Mouse (Mus musculus): ENCODE results near the gene Cgnl1.
"Not testable (repeated sequence)": the region's sequence is repeated elsewhere in the genome, so short reads cannot be mapped to it uniquely, and the experiment has no call there.

Gene Cgnl1

GRCm38 (mm10) chr9:71666432-71666831, 105.0 kb downstream of the Cgnl1 start:
- DNase-seq, result no peak

DNA sequence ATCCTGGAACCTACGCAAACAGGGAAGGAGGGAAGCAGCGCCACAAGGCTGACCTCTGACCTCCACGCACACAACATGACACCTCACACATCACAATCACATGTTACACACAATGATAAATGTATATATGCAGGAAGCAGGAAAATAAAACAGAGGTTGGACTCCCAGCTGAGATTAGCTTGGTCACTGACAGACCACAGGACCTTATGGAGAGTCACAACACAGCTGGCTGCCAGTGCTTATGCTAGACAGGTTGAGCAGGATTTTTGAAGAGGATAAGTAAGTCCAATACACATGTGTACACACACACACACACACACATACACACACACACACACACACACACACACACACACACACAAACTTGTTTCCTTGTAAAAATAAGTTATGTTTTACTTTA, 105.9 kb downstream of the Cgnl1 start:
- no peak for DNase-seq

- DNase-seq, result no peak
These were observed 106.5 kb downstream of the Cgnl1 start for GRCm38 (mm10) chr9:71664855-71665254.

DNA sequence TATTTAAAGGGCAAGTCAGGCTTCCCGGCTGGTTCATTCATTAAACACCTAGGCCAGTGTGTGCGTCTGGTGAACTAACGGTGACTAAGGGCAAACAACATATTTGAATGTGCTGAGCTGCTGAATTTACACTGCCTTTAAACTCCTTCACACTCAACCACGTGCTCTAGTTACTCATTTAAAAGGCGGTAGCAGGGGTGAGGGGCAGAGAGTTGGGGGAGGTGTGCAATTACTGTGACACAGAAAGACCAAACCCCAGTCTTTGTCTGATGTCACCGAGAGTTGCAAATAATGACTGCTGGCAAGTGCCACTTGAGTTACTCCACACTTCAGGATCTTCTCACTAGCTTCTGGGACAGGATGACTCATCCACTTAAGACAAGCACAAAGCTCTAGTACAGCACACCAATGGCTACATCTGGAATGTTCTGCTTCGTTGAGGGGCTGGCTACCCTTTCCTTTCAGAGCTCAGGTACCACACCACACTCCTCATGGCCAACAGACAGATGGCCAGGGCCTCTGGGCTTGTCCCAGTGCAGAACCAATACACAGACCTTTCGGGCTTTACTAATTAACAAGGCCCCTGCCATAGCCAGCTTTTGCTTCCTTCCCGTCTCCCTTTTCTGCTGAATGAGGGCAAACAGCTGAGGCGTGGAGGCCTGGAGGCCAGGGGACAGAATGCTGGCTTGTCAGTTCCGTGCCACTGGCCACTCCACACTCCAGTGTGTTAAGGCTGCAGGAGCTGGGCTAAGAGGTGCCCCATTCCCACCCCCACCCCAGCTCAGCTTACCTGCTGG, 107.8 kb downstream of the Cgnl1 start:
- DNase-seq, result no peak

DNA sequence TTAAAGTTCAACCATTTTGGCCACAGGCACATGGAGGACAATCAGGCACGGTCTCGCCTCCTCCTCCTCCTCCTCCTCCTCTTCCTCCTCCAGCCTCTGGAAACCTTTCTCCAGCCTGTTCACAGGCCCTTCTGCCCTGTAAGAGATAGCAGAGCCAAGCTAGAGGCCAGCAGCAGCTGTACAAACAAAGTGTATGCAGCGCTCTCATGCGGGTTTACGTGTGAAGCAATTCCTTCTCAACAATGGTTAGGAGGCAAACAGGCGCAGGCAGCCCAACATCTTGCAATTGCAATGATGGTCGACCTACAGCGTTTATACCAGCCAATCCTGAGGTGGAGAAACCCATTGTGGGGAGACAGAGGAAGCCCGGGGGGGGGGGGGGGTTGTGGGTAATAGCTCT, 110.9 kb downstream of the Cgnl1 start:
- no peak for DNase-seq

DNA sequence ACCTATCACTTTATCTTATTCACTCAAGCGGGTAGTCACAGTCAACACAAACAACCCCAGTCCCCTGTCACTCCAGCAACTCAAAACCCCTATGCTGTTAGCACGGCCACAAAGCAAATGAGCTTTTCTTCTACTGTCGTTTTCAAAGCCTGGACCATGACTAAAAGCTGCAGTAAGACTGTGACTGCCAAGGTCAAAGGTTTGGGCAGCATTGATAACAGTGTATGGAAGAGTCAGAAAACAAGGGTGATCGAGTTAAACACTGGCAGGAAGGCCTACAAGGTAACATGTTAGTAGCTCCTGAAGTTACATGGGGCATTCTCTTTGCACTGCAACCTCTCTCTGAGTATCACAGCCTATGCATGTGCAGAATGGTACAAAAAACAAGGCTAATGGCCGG, 111.7 kb downstream of the Cgnl1 start:
- DNase-seq, result no peak

DNA sequence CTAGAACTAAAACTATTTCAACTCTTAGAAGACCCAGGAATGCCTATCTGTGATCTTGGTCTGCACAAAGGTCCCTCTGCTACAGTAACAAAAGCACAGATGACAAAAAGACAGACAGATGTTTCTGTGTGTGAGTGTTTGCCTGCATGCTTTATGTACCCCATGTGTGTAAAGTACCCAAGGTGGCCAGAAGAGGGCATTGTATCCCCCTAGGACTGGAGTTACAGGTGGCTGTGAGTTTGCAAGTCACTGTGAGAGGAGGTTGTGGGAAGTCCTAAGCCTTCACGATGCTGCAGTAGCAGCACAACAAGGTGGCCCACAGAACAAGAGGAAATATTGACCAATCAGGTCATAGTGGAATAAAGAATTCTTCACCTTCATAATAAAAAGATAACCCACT, 114.2 kb downstream of the Cgnl1 start:
- DNase-seq, result no peak

GRCm38 (mm10) chr9:71654861-71655260, 116.5 kb downstream of the Cgnl1 start:
- no peak for DNase-seq

DNA sequence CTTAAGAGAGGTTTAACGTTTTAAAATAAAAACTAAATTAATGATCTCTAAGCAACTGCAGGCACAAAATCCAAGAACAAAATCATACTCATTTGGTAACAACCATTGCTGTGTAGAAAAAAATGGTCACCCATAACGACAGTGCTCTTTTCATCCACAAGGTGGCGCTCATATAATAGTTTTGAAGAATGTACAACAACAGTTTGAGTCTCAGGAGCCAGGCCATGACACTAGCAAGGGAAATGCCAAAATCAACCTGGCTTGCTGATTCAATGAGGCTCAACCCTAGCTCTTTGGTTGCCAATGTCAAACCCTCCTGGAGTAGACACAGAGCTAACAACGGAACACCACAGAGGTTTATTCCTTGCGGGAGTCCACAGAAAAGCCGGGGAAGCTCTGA, 125.3 kb downstream of the Cgnl1 start:
- DNase-seq, result peak; percentile 52

DNA sequence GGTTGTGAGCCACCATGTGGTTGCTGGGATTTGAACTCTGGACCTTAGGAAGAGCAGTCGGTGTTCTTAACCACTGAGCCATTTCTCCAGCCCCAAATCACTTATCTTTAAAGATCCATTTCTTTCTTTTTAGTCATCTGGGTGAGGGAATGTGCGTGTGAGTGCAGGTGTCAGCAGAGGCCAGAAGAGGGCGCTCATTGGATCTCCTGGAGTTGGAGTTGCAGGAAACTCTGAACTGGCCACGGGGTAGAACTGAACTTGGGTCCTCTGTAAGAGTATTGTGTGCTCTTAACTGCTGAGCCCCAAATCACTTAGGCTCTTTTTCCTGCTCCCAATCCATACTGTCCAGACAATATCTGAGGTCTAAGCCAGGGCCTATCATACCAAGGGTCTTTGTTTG, 127.8 kb downstream of the Cgnl1 start:
- DNase-seq, result no peak

GRCm38 (mm10) chr9:71642270-71642669, 129.1 kb downstream of the Cgnl1 start:
- no peak for DNase-seq

- no peak for DNase-seq
These were observed 131.0 kb downstream of the Cgnl1 start for GRCm38 (mm10) chr9:71640361-71640927.

- no peak for DNase-seq
These were observed 133.2 kb downstream of the Cgnl1 start for GRCm38 (mm10) chr9:71638198-71638597.

GRCm38 (mm10) chr9:71636854-71637253, 134.5 kb downstream of the Cgnl1 start:
- no peak for DNase-seq

DNA sequence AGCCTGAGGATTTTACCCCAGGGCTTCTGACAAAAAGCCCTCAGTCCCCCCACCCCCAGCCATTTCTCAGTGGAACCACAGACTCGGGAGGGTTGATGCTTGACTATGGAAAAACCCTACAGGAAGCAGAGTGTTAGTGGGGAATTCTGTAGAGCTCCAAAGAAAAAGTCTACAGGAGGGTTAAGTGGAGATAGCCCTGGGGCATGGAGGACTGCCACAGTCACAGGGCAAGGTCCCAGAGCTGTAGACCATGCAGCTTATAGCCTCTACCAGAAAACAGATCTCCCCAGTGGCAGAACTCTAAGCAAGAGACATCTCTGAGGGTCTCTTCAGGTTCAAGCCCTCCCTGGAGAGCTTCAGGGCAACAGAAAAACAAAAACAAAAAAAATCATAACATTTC, 135.8 kb downstream of the Cgnl1 start:
- DNase-seq, result no peak

- no peak for DNase-seq
These were observed 136.5 kb downstream of the Cgnl1 start for GRCm38 (mm10) chr9:71634916-71635315.

GRCm38 (mm10) chr9:71628921-71629320, 142.5 kb downstream of the Cgnl1 start:
- no peak for DNase-seq

GRCm38 (mm10) chr9:71628286-71628685, 143.1 kb downstream of the Cgnl1 start:
- DNase-seq, result no peak

GRCm38 (mm10) chr9:71625961-71626360, 145.4 kb downstream of the Cgnl1 start:
- no peak for DNase-seq

DNA sequence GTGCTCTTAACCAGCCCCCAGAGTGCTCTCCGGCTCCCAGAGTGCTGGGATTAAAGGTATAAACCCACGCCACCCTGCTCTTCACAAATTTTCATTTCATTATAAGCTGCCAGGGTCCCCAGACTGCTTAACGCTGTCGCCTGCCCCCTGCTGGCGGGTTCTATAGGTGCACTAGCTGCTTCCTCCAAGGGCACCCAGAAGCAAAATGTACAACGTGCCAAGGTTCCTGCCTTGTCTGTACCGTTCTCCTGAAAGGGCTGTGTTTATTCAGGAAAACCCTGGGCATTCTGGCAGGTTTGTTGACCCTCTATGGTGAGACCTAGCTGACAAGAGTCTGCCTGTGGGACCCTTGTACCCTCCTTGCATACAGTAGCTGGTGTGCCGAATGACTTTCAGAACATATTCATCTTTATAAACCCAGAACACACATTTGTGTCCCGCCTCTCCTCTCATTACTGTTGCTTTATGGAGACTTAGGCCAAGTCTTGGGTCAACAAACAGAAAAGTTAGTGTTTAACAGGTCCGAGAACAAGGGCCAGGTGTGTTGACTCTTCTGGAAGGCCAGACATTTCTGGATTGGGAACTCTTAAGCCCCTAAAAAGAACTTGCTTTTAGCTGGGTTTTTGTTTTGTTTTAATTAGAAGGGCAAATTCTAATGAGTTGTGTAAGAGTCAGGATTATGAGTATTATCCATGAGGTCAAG, 146.5 kb downstream of the Cgnl1 start:
- no peak for DNase-seq

DNA sequence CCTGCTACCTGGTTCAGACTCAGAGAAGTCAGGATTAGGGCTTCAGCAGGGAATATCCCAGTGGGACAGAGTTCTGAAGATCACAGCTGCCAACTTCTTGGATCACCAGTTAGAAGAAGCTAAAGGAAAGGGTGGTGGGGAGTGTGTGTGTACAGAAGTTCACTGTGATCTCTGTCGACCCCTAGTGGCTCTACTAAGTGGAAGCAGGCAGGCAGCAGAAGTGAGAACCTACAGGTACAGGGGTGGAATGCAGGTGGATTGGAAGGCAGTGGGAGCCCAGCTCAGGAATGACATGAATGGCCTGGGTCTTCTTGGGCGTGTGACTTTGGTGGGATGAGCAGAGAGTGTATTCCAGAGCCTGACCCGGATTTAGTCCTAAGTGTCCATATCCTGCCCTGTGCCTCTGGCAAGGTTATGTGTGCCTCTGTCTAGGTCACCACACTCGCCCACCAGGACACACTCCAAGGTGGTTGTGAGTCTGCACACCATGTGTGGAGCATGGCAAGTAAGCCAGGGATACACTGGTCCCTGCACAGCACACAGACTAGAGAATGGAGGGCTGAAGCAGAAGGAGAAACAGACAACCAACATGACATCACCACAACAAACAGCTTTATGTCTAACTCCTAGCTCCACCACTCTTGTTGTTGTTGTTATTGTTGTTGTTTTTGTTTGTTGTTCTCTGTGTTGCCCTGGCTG, 147.4 kb downstream of the Cgnl1 start:
- no peak for DNase-seq

GRCm38 (mm10) chr9:71622593-71622992, 148.8 kb downstream of the Cgnl1 start:
- no peak for DNase-seq

GRCm38 (mm10) chr9:71621968-71622367, 149.4 kb downstream of the Cgnl1 start:
- DNase-seq, result no peak

GRCm38 (mm10) chr9:71620116-71620515, 151.3 kb downstream of the Cgnl1 start:
- DNase-seq, result not testable (repeated sequence)

Measured in layer of hippocampus, adult 9-11 months (tissue).